Mouse (Mus musculus): ENCODE results near the gene Tbc1d9.

- TF ChIP-seq CTCF (IDR thresholded peaks at IDR 0.05; ENCODE audit: low read depth, low read length) (peak; percentile 66), POLR2A (IDR thresholded peaks at IDR 0.05; ENCODE audit: extremely low read depth, insufficient read depth, low read length) (no peak)
These were observed 135.0 kb downstream of the Tbc1d9 start for GRCm38 (mm10) chr8:83300135-83300534.

Measured in liver, adult 2 months (tissue).